Mouse (Mus musculus) neural tube, embryonic 10.5 days (tissue): ENCODE results near the gene Khsrp.

Experiments
- DNase-seq: peaks from one replicate; pipeline ENCODE4 v3.0.0-alpha.2; 2017; ENCODE audit warnings: low spot score; ENCODE audit errors: extremely low spot score

Khsrp gene

GRCm38 (mm10) chr17:56988921-56989430 is 42.3 kb downstream of the Khsrp start:
- no peak for DNase-seq

GRCm38 (mm10) chr17:56988441-56988840 is 42.9 kb downstream of the Khsrp start:
- DNase-seq = no peak

GRCm38 (mm10) chr17:56986105-56986805 is 45.1 kb downstream of the Khsrp start:
- no peak for DNase-seq

GRCm38 (mm10) chr17:56985656-56986055 is 45.7 kb downstream of the Khsrp start:
- no peak for DNase-seq

- no peak for DNase-seq
These were observed 46.4 kb downstream of the Khsrp start for GRCm38 (mm10) chr17:56984886-56985285.

- DNase-seq = no peak
These were observed 49.3 kb downstream of the Khsrp start, which contains the start of gene Acer1 for GRCm38 (mm10) chr17:56982013-56982412. Acer1 (minus strand) TSS chr17:56982126.

GRCm38 (mm10) chr17:56981049-56981448 is 50.3 kb downstream of the Khsrp start:
- DNase-seq = no peak

- DNase-seq = no peak
These were observed 51.8 kb downstream of the Khsrp start for GRCm38 (mm10) chr17:56979524-56979923.

GRCm38 (mm10) chr17:56976531-56977390 is 54.6 kb downstream of the Khsrp start:
- no peak for DNase-seq

- DNase-seq = no peak
These were observed 55.9 kb downstream of the Khsrp start for GRCm38 (mm10) chr17:56975391-56975790.

GRCm38 (mm10) chr17:56974708-56975240 is 56.5 kb downstream of the Khsrp start:
- DNase-seq = no peak

- no peak for DNase-seq
These were observed 57.2 kb downstream of the Khsrp start for GRCm38 (mm10) chr17:56973956-56974707.
